Mouse (Mus musculus) G1E (cell line): ENCODE results near the gene Cttn.

ENCODE experiments used
- CTCF ChIP-seq: IDR thresholded peaks from 2 replicates; pipeline ENCODE4 v1.5.1; 2012; ENCODE audit warnings: low read depth, low read length, inconsistent platforms, mixed read lengths
- GATA1 ChIP-seq: IDR thresholded peaks from 2 replicates; pipeline ENCODE4 v1.6.1; 2012; ENCODE audit warnings: borderline replicate concordance, low read length, inconsistent platforms, mixed read lengths

GRCm38 (mm10) chr7:144421478-144421877, 49.3 kb downstream of the Cttn start:
- no peak for TF ChIP-seq CTCF
- TF ChIP-seq GATA1, result no peak
